Mouse (Mus musculus): ENCODE results near the gene Usp28.

GRCm38 (mm10) chr9:48964587-48965040 is 20.6 kb upstream of the Usp28 start, which contains the start of gene Htr3b:
- no peak for TF ChIP-seq CTCF (IDR thresholded peaks at IDR 0.05; ENCODE audit: extremely low read depth, insufficient read length, insufficient replicate concordance, low read depth, low read length)
- no peak for TF ChIP-seq POLR2A (IDR thresholded peaks at IDR 0.05; ENCODE audit: low read depth, low read length)
